27 mouse cellular contexts compared by ENCODE assay signal in the genomic region with DNA sequence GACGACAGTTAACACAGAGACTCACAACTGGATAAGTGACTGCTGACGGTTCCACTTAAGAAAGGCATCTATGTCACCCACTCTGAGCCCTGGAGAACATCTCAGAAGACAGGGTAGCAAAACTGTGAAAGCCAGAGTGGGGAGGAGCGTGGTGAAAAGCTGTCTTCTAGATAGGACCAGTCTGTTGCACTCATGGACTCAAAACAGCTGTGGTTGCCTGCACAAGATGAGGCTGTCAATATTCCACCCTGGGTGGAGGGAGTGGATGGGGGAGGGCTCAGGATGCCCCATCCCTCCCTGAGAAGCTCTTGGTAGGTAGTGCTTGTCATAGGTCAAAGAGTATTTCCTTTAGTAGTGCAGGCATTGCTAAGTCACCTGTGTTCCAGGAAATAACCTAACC. TPM values are rescaled to one million over a fixed set of nuclear protein-coding genes. Genes with fewer than 3 reads are reported as not detected.
DNase-seq lines count a peak whose midpoint lies in the region; ATAC-seq and TF ChIP-seq lines count a peak whose summit lies in the region.
"Had no signal": no experiment of that assay in that cellular context is flagged by ENCODE, and none has a peak within 500 bp of the region (broad histone marks: within the 10 kb centered on the region; RNA-seq: fewer than 3 reads in every experiment).

No protein-coding gene starts in this region.

- H3K9ac ChIP-seq in heart, embryonic 15.5 days: no peak overlapping the region
- peak overlapping the region; percentile 28; the same call in 1 of the 2 replicates for H3K9ac ChIP-seq in liver, adult 2 months (ENCODE audit: low read depth, low read length)
- no peak overlapping the region for H3K9ac ChIP-seq in liver, embryonic 12.5 days
- no peak overlapping the region for H3K9ac ChIP-seq in intestine, embryonic 16.5 days (ENCODE audit: low read depth, low read length)
- no peak overlapping the region for H3K9ac ChIP-seq in stomach, embryonic 16.5 days (ENCODE audit: low read length)
- H3K9ac ChIP-seq: limb, embryonic 15.5 days; midbrain, embryonic 12.5 days had no signal

- no peak for DNase-seq in heart, adult 18-20 months
- DNase-seq in liver, adult 2 months (ENCODE audit: extremely low read depth, low read depth, low spot score): no peak
- DNase-seq in adrenal gland, adult 8-10 months: no peak
- DNase-seq: adrenal gland, adult 2 months; cerebellum, adult 11-12 months; cerebellum, postnatal 10 days; gastrocnemius, postnatal 14 days; left cerebral cortex, postnatal 4 days; lung, adult 18-20 months; thymus, adult 18-20 months had no signal

- peak; percentile 57; the same call in 1 of the 2 replicates for ATAC-seq in heart, embryonic 15.5 days (replicated peaks; ENCODE audit: insufficient number of reproducible peaks, insufficient read depth, low FRiP score, low read depth)
- ATAC-seq in liver, embryonic 12.5 days: no peak
- ATAC-seq in intestine, embryonic 16.5 days: peak; percentile 50; the same call in 1 of the 2 replicates
- peak; percentile 27; the same call in 1 of the 2 replicates for ATAC-seq in stomach, embryonic 16.5 days (ENCODE audit: insufficient read depth, low FRiP score)
- ATAC-seq: forebrain, embryonic 16.5 days; hindbrain, postnatal 0 days had no signal

- no peak overlapping the region for H3K4me3 ChIP-seq in heart, embryonic 15.5 days
- no peak overlapping the region for H3K4me3 ChIP-seq in liver, adult 2 months (ENCODE audit: insufficient read depth, low read depth, low read length)
- no peak overlapping the region for H3K4me3 ChIP-seq in liver, embryonic 12.5 days
- no peak overlapping the region for H3K4me3 ChIP-seq in intestine, embryonic 16.5 days (ENCODE audit: low read length)
- no peak overlapping the region for H3K4me3 ChIP-seq in stomach, embryonic 16.5 days (replicated peaks; ENCODE audit: low read length)
- H3K4me3 ChIP-seq: embryonic facial prominence, embryonic 10.5 days; forebrain, embryonic 10.5 days; left cerebral cortex, adult 2 months; limb, embryonic 15.5 days; midbrain, embryonic 12.5 days had no signal

- H3K4me2 ChIP-seq in heart, embryonic 15.5 days: peak overlapping the region; percentile 40
- no peak overlapping the region for H3K4me2 ChIP-seq in liver, embryonic 12.5 days
- no peak overlapping the region for H3K4me2 ChIP-seq in intestine, embryonic 16.5 days (ENCODE audit: low read depth, low read length)
- H3K4me2 ChIP-seq in stomach, embryonic 16.5 days (ENCODE audit: low read depth, low read length): no peak overlapping the region
- H3K4me2 ChIP-seq: limb, embryonic 15.5 days; midbrain, embryonic 12.5 days had no signal

- WGBS in heart, embryonic 15.5 days: 18% methylated on average over 3 of the region's 3 CpGs
- WGBS in liver, adult 2 months: 16% methylated on average over 3 of the region's 3 CpGs
- 49% methylated on average over 3 of the region's 3 CpGs for WGBS in liver, embryonic 12.5 days (ENCODE audit: insufficient replicate concordance)
- WGBS in intestine, embryonic 16.5 days: 39% methylated on average over 3 of the region's 3 CpGs
- WGBS in stomach, embryonic 16.5 days: 38% methylated on average over 3 of the region's 3 CpGs

- peak overlapping the region; percentile 25; the same call in 1 of the 2 replicates for H3K27ac ChIP-seq in heart, embryonic 15.5 days
- H3K27ac ChIP-seq in liver, adult 2 months (replicated peaks; ENCODE audit: insufficient read depth, low read depth, low read length): peak overlapping the region; percentile 92
- H3K27ac ChIP-seq in liver, embryonic 12.5 days: no peak overlapping the region
- H3K27ac ChIP-seq in intestine, embryonic 16.5 days (ENCODE audit: low read length): no peak overlapping the region
- H3K27ac ChIP-seq in stomach, embryonic 16.5 days (ENCODE audit: low read length): no peak overlapping the region; the same call in 1 of the 2 replicates
- H3K27ac ChIP-seq: embryonic facial prominence, embryonic 10.5 days; forebrain, embryonic 10.5 days; hindbrain, postnatal 0 days; left cerebral cortex, adult 2 months; limb, embryonic 15.5 days; midbrain, embryonic 12.5 days had no signal

- H3K36me3 ChIP-seq in heart, embryonic 15.5 days: no peaks in the 10 kb centered on the region
- H3K36me3 ChIP-seq in liver, adult 2 months (ENCODE audit: control insufficient read depth, insufficient read depth, low read length): no peaks in the 10 kb centered on the region
- no peaks in the 10 kb centered on the region for H3K36me3 ChIP-seq in liver, embryonic 12.5 days
- no peaks in the 10 kb centered on the region for H3K36me3 ChIP-seq in intestine, embryonic 16.5 days (ENCODE audit: control insufficient read depth, insufficient read depth, low read length)
- H3K36me3 ChIP-seq in stomach, embryonic 16.5 days (ENCODE audit: control insufficient read depth, insufficient read depth, low read length): no peaks in the 10 kb centered on the region
- H3K36me3 ChIP-seq: embryonic facial prominence, embryonic 10.5 days; forebrain, embryonic 10.5 days; limb, embryonic 15.5 days; midbrain, embryonic 12.5 days had no signal

- H3K9me3 ChIP-seq in heart, embryonic 15.5 days (replicated peaks): no peaks in the 10 kb centered on the region
- H3K9me3 ChIP-seq in liver, embryonic 12.5 days (replicated peaks): no peaks in the 10 kb centered on the region
- no peaks in the 10 kb centered on the region for H3K9me3 ChIP-seq in intestine, embryonic 16.5 days (ENCODE audit: control insufficient read depth, low read length)
- H3K9me3 ChIP-seq in stomach, embryonic 16.5 days (replicated peaks; ENCODE audit: control insufficient read depth, low read length): no peaks in the 10 kb centered on the region
- H3K9me3 ChIP-seq: embryonic facial prominence, embryonic 10.5 days; forebrain, embryonic 10.5 days; limb, embryonic 15.5 days; midbrain, embryonic 12.5 days had no signal

- H3K79me2 ChIP-seq in liver, adult 2 months (ENCODE audit: control insufficient read depth, insufficient read depth, low read length): no peaks in the 10 kb centered on the region

- no peak for TF ChIP-seq CTCF in liver, adult 2 months (IDR thresholded peaks at IDR 0.05; ENCODE audit: low read depth, low read length)

- H3K27me3 ChIP-seq in heart, embryonic 15.5 days: no peaks in the 10 kb centered on the region
- no peaks in the 10 kb centered on the region for H3K27me3 ChIP-seq in liver, adult 2 months (ENCODE audit: control insufficient read depth, insufficient read depth, low read length)
- no peaks in the 10 kb centered on the region for H3K27me3 ChIP-seq in liver, embryonic 12.5 days (replicated peaks)
- H3K27me3 ChIP-seq in intestine, embryonic 16.5 days (replicated peaks; ENCODE audit: control insufficient read depth, insufficient read depth, low read length): no peaks in the 10 kb centered on the region
- no peaks in the 10 kb centered on the region for H3K27me3 ChIP-seq in stomach, embryonic 16.5 days (ENCODE audit: control insufficient read depth, insufficient read depth, low read length)
- H3K27me3 ChIP-seq: limb, embryonic 15.5 days; midbrain, embryonic 12.5 days had no signal

- no peak for TF ChIP-seq POLR2A in liver, adult 2 months (IDR thresholded peaks at IDR 0.05; ENCODE audit: extremely low read depth, insufficient read depth, low read length)

- H3K4me1 ChIP-seq in heart, embryonic 15.5 days (replicated peaks): peaks cover 18% of the 10 kb centered on the region
- H3K4me1 ChIP-seq in liver, adult 2 months (ENCODE audit: control insufficient read depth, insufficient read depth, low read length): peaks cover 6% of the 10 kb centered on the region
- H3K4me1 ChIP-seq in liver, embryonic 12.5 days: no peaks in the 10 kb centered on the region
- H3K4me1 ChIP-seq in intestine, embryonic 16.5 days (ENCODE audit: control insufficient read depth, insufficient read depth, low read length): peaks cover 2% of the 10 kb centered on the region; the same call in 1 of the 2 replicates
- 0 out of 2 replicates have a peak, but pooled peaks cover 3% of the 10 kb centered on the region for H3K4me1 ChIP-seq in stomach, embryonic 16.5 days (ENCODE audit: control insufficient read depth, insufficient read depth, low read length)
- H3K4me1 ChIP-seq: embryonic facial prominence, embryonic 10.5 days; forebrain, embryonic 10.5 days; limb, embryonic 15.5 days; midbrain, embryonic 12.5 days had no signal

RNA-seq across cellular contexts. Expression of a gene that starts 15.4 kb away (rescaled TPM):
- 0.34 and 0.41 TPM in 2 replicates for polyA plus RNA-seq in heart, embryonic 15.5 days (2015; fragmentation: Nextera tagmentation; extraction: Ambion mirVana)
- total RNA-seq in heart, adult 18-20 months (2021): under 1 TPM; 0.20 to 0.28 TPM
- total RNA-seq in liver, adult 2 months (2014; rRNA removed): 1.1 and 1.2 TPM in 2 replicates
- polyA plus RNA-seq in liver, adult 2 months (2012; rRNA removed): 1.2 and 1.5 TPM in 2 replicates
- 0.23 and 0.25 TPM in 2 replicates for polyA plus RNA-seq in liver, embryonic 12.5 days (2016; fragmentation: Nextera tagmentation; extraction: Ambion mirVana)
- polyA plus RNA-seq in intestine, embryonic 16.5 days (2015; fragmentation: Nextera tagmentation; extraction: Ambion mirVana): 1.1 and 1.3 TPM in 2 replicates
- polyA plus RNA-seq in stomach, embryonic 16.5 days (2015; fragmentation: Nextera tagmentation; extraction: Ambion mirVana): 0.68 and 0.77 TPM in 2 replicates
- 10 to 100 TPM; 10.2 to 17.8 (median 13.4) TPM for total RNA-seq in adrenal gland, adult 8-10 months (2022)
- total RNA-seq: megakaryocyte, adult 5-6 weeks had no signal
- polyA plus RNA-seq: hindbrain, embryonic 11.5 days had no signal

RNA-seq across cellular contexts. Expression of a gene that starts 15.6 kb away (rescaled TPM):
- 0.14 and 0.21 TPM in 2 replicates for polyA plus RNA-seq in heart, embryonic 15.5 days (2015; fragmentation: Nextera tagmentation; extraction: Ambion mirVana)
- not detected for total RNA-seq in heart, adult 18-20 months (2021)
- not detected in 2 replicates for total RNA-seq in liver, adult 2 months (2014; rRNA removed)
- polyA plus RNA-seq in liver, adult 2 months (2012; rRNA removed): not detected in 2 replicates
- not detected in 2 replicates for polyA plus RNA-seq in liver, embryonic 12.5 days (2016; fragmentation: Nextera tagmentation; extraction: Ambion mirVana)
- polyA plus RNA-seq in intestine, embryonic 16.5 days (2015; fragmentation: Nextera tagmentation; extraction: Ambion mirVana): 0.23 and 0.43 TPM in 2 replicates
- not detected in 2 replicates for polyA plus RNA-seq in stomach, embryonic 16.5 days (2015; fragmentation: Nextera tagmentation; extraction: Ambion mirVana)
- under 1 TPM; 0.27 to 0.70 (median 0.40) TPM for total RNA-seq in adrenal gland, adult 8-10 months (2022)
- total RNA-seq: layer of hippocampus, postnatal 10 days; left cerebral cortex, adult 2 months; left cerebral cortex, postnatal 4 days; megakaryocyte, adult 5-6 weeks; MEL had no signal
- polyA plus RNA-seq: cortical plate, adult 2 months; forebrain, embryonic 10.5 days; forebrain, embryonic 16.5 days; hindbrain, postnatal 0 days; midbrain, embryonic 12.5 days; stomach, embryonic 14.5 days had no signal

RNA-seq across cellular contexts. Expression of a gene that starts 54.1 kb away (rescaled TPM):
- 29.0 and 29.5 TPM in 2 replicates for polyA plus RNA-seq in heart, embryonic 15.5 days (2015; fragmentation: Nextera tagmentation; extraction: Ambion mirVana)
- total RNA-seq in heart, adult 18-20 months (2021): 10 to 100 TPM; 28.7 to 29.9 TPM
- total RNA-seq in liver, adult 2 months (2014; rRNA removed): 20.8 and 24.2 TPM in 2 replicates
- polyA plus RNA-seq in liver, adult 2 months (2012; rRNA removed): 1.7 and 2.2 TPM in 2 replicates
- 33.6 and 34.8 TPM in 2 replicates for polyA plus RNA-seq in liver, embryonic 12.5 days (2016; fragmentation: Nextera tagmentation; extraction: Ambion mirVana)
- 30.1 and 31.1 TPM in 2 replicates for polyA plus RNA-seq in intestine, embryonic 16.5 days (2015; fragmentation: Nextera tagmentation; extraction: Ambion mirVana)
- 37.5 and 39.4 TPM in 2 replicates for polyA plus RNA-seq in stomach, embryonic 16.5 days (2015; fragmentation: Nextera tagmentation; extraction: Ambion mirVana)
- 10 to 100 TPM; 46.3 to 75.8 (median 55.2) TPM for total RNA-seq in adrenal gland, adult 8-10 months (2022)

RNA-seq across cellular contexts. Expression of a gene that starts 54.4 kb away (rescaled TPM):
- 17.3 and 20.6 TPM in 2 replicates for polyA plus RNA-seq in heart, embryonic 15.5 days (2015; fragmentation: Nextera tagmentation; extraction: Ambion mirVana)
- 1 to 10 TPM; 3.9 to 5.0 TPM for total RNA-seq in heart, adult 18-20 months (2021)
- total RNA-seq in liver, adult 2 months (2014; rRNA removed): 4.5 and 5.0 TPM in 2 replicates
- 1.0 and 1.5 TPM in 2 replicates for polyA plus RNA-seq in liver, adult 2 months (2012; rRNA removed)
- polyA plus RNA-seq in liver, embryonic 12.5 days (2016; fragmentation: Nextera tagmentation; extraction: Ambion mirVana): 20.5 and 21.7 TPM in 2 replicates
- 17.4 and 18.4 TPM in 2 replicates for polyA plus RNA-seq in intestine, embryonic 16.5 days (2015; fragmentation: Nextera tagmentation; extraction: Ambion mirVana)
- polyA plus RNA-seq in stomach, embryonic 16.5 days (2015; fragmentation: Nextera tagmentation; extraction: Ambion mirVana): 19.3 and 20.8 TPM in 2 replicates
- 10 to 100 TPM in 1 of 4 experiments, 1 to 10 TPM in 3; 6.4 to 10.7 (median 6.8) TPM for total RNA-seq in adrenal gland, adult 8-10 months (2022)

Comparison
In these comparisons a context has a peak if more than half of its experiments do, and no peak if none do; other contexts are left out.
1. H3K27ac ChIP-seq: peak in heart, embryonic 15.5 days (single experiment) and liver, adult 2 months (single experiment); none in liver, embryonic 12.5 days (single experiment), intestine, embryonic 16.5 days (single experiment) and stomach, embryonic 16.5 days (single experiment).